Mouse (Mus musculus) heart, postnatal 0 days (tissue): ENCODE measurements at regions not wholly inside any gene's neighbourhood (a gene's known extent, or its start where the extent isn't known, plus 50 kb on each side); places are given as distances from the start of the nearest gene placed in this dataset.

Source experiments
- ATAC-seq: fragments of 200-750 bp; cut with Nextera tagmentation; 2 replicates; pipeline ENCODE4 v1.8.0; 2017; ENCODE audit warnings: low read depth, moderate number of reproducible peaks, moderate library complexity; ENCODE audit not compliant: insufficient read depth
- DNase-seq: peaks from one replicate; pipeline ENCODE4 v3.0.0-alpha.2; 2016; ENCODE audit warnings: low spot score
- H3K27ac ChIP-seq: fragments of 300-500 bp; sonication (generic); 2 replicates; pipeline ENCODE4 v1.5.1; 2014; ENCODE audit warnings: low read depth, mild to moderate bottlenecking
- H3K27me3 ChIP-seq: fragments of 300-500 bp; sonication (generic); 2 replicates; pipeline ENCODE4 v1.6.1; 2014; ENCODE audit warnings: low read length, mixed read lengths; ENCODE audit not compliant: control insufficient read depth, insufficient read depth
- H3K36me3 ChIP-seq: fragments of 300-500 bp; sonication (generic); replicated peaks from 2 replicates; pipeline ENCODE4 v1.6.1; 2014; ENCODE audit warnings: low read length, mixed read lengths; ENCODE audit not compliant: control insufficient read depth, insufficient read depth
- H3K4me1 ChIP-seq: fragments of 300-500 bp; sonication (generic); 2 replicates; pipeline ENCODE4 v1.6.1; 2014; ENCODE audit warnings: antibody characterized with exemption; ENCODE audit not compliant: control insufficient read depth, insufficient read depth
- H3K4me2 ChIP-seq: fragments of 300-500 bp; sonication (generic); 2 replicates; pipeline ENCODE4 v1.6.1; 2014; ENCODE audit warnings: low read depth, mild to moderate bottlenecking, low read length, moderate library complexity
- H3K4me3 ChIP-seq: fragments of 300-500 bp; sonication (generic); 2 replicates; pipeline ENCODE4 v1.5.1; 2014; ENCODE audit warnings: low read depth, low read length
- H3K9ac ChIP-seq: fragments of 300-500 bp; sonication (generic); replicated peaks from 2 replicates; pipeline ENCODE4 v1.6.1; 2014; ENCODE audit warnings: low read depth, low read length, mixed read lengths
- H3K9me3 ChIP-seq: fragments of 300-500 bp; sonication (generic); replicated peaks from 2 replicates; pipeline ENCODE4 v1.6.1; 2016; ENCODE audit warnings: low read length; ENCODE audit not compliant: control insufficient read depth
- CTCF ChIP-seq: IDR thresholded peaks from 2 replicates; pipeline ENCODE4 v1.5.1; 2016; ENCODE audit warnings: antibody characterized with exemption, control low read depth, low read depth
- EP300 ChIP-seq: IDR thresholded peaks from 2 replicates; pipeline ENCODE4 v1.6.1; 2016; ENCODE audit warnings: antibody characterized with exemption, low read depth
- WGBS: fragments of 180-500 bp; shearing (Covaris S2); extraction: QIAGEN DNeasy Blood & Tissue Kit; methylation state at CpG from one replicate; pipeline ENCODE4 v1.1.7; 2014; 5-methylcytosine and 5-hydroxymethylcytosine counted together

DNA sequence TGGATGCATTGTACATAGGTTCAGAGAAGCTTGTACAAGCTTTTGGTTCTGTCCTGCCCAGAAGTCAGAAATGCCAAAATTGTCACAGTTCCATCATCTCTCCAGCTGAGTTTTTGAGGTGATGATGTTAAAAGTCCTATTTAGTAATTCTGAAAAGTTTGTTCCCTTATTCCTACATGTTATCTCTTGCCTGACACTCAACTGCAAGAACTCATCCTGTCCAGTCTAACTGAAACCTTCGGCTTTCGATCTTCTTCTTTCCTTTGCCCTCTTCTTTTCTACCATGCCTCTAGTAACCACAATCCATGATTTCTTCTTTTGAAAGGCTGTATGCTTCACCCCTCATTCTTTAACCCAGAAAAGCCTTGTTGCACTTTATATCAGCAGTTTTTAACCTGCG, 313.2 kb upstream of the Trib2 start:
- TF ChIP-seq EP300, result no peak
- TF ChIP-seq CTCF, result no peak
- no peak overlapping the region for H3K9ac ChIP-seq
- DNase-seq, result no peak
- no peaks in the 10 kb centered on the region for H3K27me3 ChIP-seq
- H3K36me3 ChIP-seq, result no peaks in the 10 kb centered on the region
- H3K9me3 ChIP-seq, result no peaks in the 10 kb centered on the region
- no peak overlapping the region for H3K27ac ChIP-seq
- H3K4me3 ChIP-seq, result no peak overlapping the region
- ATAC-seq, result no peak
- 90% methylated on average over 3 of the region's 3 CpGs for WGBS
- no peak overlapping the region for H3K4me2 ChIP-seq
- H3K4me1 ChIP-seq, result no peaks in the 10 kb centered on the region

GRCm38 (mm10) chr12:16129243-16129642, 312.5 kb upstream of the Trib2 start:
- no peaks in the 10 kb centered on the region for H3K27me3 ChIP-seq
- no peak overlapping the region for H3K9ac ChIP-seq
- DNase-seq (no peak), ATAC-seq (no peak)
- no peaks in the 10 kb centered on the region for H3K4me1 ChIP-seq
- H3K9me3 ChIP-seq, result no peaks in the 10 kb centered on the region
- no peak overlapping the region for H3K27ac ChIP-seq
- H3K4me3 ChIP-seq, result no peak overlapping the region
- 50% methylated on average over 3 of the region's 3 CpGs for WGBS
- H3K4me2 ChIP-seq, result no peak overlapping the region
- TF ChIP-seq CTCF, result no peak
- TF ChIP-seq EP300, result no peak
- no peaks in the 10 kb centered on the region for H3K36me3 ChIP-seq

- no peak for DNase-seq
- Histone ChIP-seq H3K9me3 (no peaks in the 10 kb centered on the region), H3K9ac (no peak overlapping the region), H3K27ac (no peak overlapping the region), H3K36me3 (no peaks in the 10 kb centered on the region), H3K4me2 (no peak overlapping the region), H3K27me3 (no peaks in the 10 kb centered on the region), H3K4me1 (no peaks in the 10 kb centered on the region), H3K4me3 (no peak overlapping the region)
- no peak for ATAC-seq
- TF ChIP-seq CTCF (no peak), EP300 (no peak)
- 65% methylated on average over 2 of the region's 2 CpGs for WGBS
Measured at GRCm38 (mm10) chr12:16124906-16125305, 308.2 kb upstream of the Trib2 start.

- TF ChIP-seq CTCF, result no peak
- TF ChIP-seq EP300, result no peak
- Histone ChIP-seq H3K4me1 (no peaks in the 10 kb centered on the region), H3K9ac (no peak overlapping the region), H3K4me2 (no peak overlapping the region), H3K27ac (no peak overlapping the region), H3K36me3 (no peaks in the 10 kb centered on the region), H3K27me3 (no peaks in the 10 kb centered on the region), H3K4me3 (no peak overlapping the region), H3K9me3 (no peaks in the 10 kb centered on the region)
- 73% methylated on average over 2 of the region's 2 CpGs for WGBS
- DNase-seq, result no peak
- no peak for ATAC-seq
Measured at GRCm38 (mm10) chr12:16122353-16123127, 305.8 kb upstream of the Trib2 start.

GRCm38 (mm10) chr12:16121787-16122186, 305.1 kb upstream of the Trib2 start:
- 54% methylated on average over 6 of the region's 6 CpGs for WGBS
- DNase-seq, result no peak
- Histone ChIP-seq H3K27ac (no peak overlapping the region), H3K27me3 (no peaks in the 10 kb centered on the region), H3K36me3 (no peaks in the 10 kb centered on the region), H3K4me2 (no peak overlapping the region), H3K4me3 (no peak overlapping the region), H3K9ac (no peak overlapping the region), H3K9me3 (no peaks in the 10 kb centered on the region), H3K4me1 (no peaks in the 10 kb centered on the region)
- no peak for ATAC-seq
- TF ChIP-seq CTCF, result no peak
- no peak for TF ChIP-seq EP300

DNA sequence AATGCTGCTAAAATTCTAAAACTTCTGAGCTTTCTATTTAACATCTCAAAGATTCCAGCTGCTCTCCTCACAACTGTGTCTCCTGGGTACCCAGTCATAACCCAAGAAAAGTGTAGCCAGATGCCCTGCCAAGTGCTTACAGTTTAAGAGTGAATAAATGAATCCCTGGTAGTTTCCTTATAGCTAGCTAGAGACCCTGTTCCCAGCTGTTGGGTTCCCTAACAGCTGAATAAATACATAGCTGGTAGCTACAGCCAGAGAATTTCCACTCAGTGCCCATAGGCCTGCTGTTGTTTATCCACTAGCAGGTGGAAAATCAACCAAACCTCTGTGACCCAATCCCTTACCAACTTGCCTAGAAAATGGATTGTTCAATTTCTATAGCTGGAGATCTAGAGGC, 302.0 kb upstream of the Trib2 start:
- Histone ChIP-seq H3K27ac (no peak overlapping the region), H3K4me1 (no peaks in the 10 kb centered on the region), H3K36me3 (no peaks in the 10 kb centered on the region), H3K4me2 (no peak overlapping the region), H3K27me3 (no peaks in the 10 kb centered on the region), H3K9me3 (peaks cover 7% of the 10 kb centered on the region; the same call in 1 of the 2 replicates), H3K4me3 (no peak overlapping the region), H3K9ac (no peak overlapping the region)
- DNase-seq (no peak), ATAC-seq (no peak)
- TF ChIP-seq EP300 (no peak), CTCF (no peak)
